Mouse (Mus musculus): ENCODE data around the gene Tspoap1. TPM values are rescaled to one million over a fixed set of nuclear protein-coding genes. Genes with fewer than 3 reads are reported as not detected.

Gene Tspoap1
- 0.09 and 0.26 TPM in 2 replicates for polyA plus RNA-seq (2014; fragmentation: Nextera tagmentation; extraction: Ambion mirVana)

DNA sequence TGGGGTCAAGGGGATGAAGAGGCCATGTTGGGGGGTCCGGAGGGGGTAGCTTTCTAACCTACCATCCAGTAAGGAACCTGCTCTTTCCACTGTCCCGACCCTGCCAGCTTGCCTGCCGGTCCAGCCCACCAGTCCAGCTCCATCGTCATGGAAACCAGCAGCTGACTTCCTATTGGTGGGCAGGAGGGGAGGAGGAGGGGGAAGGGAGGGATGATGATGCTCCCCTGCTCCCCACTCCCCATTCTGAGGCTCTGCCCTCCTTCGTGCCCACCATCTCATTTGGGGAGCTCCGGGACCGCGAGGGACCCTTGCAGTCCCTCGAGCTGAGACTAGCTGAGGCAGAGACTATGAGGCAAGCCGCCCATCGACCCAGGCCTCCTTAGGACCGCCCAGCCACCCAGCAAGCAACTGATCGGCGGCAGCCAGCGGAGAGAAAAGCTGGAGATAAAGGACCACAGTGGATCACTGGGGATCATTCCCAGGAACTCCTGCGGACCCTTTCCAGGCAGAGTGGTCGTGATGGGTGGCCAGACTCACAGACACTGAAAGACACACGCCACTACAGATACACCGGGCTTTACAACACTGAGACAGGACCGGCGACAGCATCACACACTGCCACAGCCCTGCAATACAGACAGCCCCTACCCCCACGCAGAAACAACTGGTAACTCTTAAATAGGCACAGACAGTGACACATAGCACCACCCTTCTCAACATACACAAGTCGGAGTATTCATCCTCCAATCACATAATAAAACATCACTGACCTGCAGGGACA lies at the start of gene Tspoap1:
TSS of gene Tspoap1 (plus strand) at position 241 of the 781 bp plus-strand sequence.
- no peak for ATAC-seq (ENCODE audit: insufficient number of reproducible peaks, insufficient read depth, low FRiP score, low read depth)

DNA sequence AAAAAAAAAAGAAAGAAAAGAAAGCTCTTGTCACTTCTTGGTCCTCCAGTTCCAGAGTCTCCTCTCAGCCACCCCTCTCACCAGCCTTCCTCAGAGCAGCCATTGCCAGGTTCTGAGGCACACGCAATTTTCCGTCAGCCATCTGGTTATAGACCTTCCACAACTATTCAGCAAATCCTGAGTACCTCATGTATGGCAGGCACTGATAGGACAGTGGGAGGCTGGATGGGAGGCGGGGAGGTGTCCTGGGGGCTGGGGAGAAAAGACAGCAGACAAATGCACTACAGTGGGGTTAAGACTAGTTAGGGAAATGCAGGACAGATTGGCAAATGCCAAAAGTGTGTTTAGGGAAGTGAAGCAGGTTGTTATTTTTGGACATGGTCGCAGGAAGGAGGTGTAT lies 48.2 kb upstream of the Tspoap1 start:
- peaks cover 6 to 8% of the 10 kb centered on the region in 2 experiments for H3K4me1 ChIP-seq (ENCODE audit: control insufficient read depth in 2 of 2, insufficient read depth in 2 of 2, low read length in 2 of 2)
- no peak overlapping the region for H3K27ac ChIP-seq (replicated peaks in 1 of 2; ENCODE audit: control insufficient read depth in 1 of 2, insufficient read depth in 1 of 2, low read depth in 2 of 2, low read length in 2 of 2)
- no peaks in the 10 kb centered on the region for H3K36me3 ChIP-seq (ENCODE audit: control insufficient read depth, insufficient read depth, low read length)
- H3K9ac ChIP-seq (ENCODE audit: low read length), result no peak overlapping the region
- no peak for ATAC-seq (ENCODE audit: insufficient number of reproducible peaks, insufficient read depth, low FRiP score, low read depth)
- peaks cover 13% of the 10 kb centered on the region for H3K27me3 ChIP-seq (ENCODE audit: control insufficient read depth, insufficient read depth, low read length)
- H3K9me3 ChIP-seq (ENCODE audit: control insufficient read depth, low read length), result no peaks in the 10 kb centered on the region
- no peak overlapping the region for H3K4me2 ChIP-seq (ENCODE audit: low read length)
- WGBS, result 49% methylated on average over 4 of the region's 4 CpGs
- H3K4me3 ChIP-seq (ENCODE audit: control insufficient read depth in 1 of 2, insufficient read depth in 1 of 2, low read depth in 1 of 2, low read length in 2 of 2), result no peak overlapping the region

More for the DNA sequence above, at the start of gene Tspoap1:
- Histone ChIP-seq H3K4me1 (ENCODE audit: control insufficient read depth in 2 of 2, insufficient read depth in 2 of 2, low read length in 2 of 2) (peaks cover 6 to 15% of the 10 kb centered on the region in 2 experiments; a peak in 3 of 4 replicates), H3K27ac (replicated peaks in 1 of 2; ENCODE audit: control insufficient read depth in 1 of 2, insufficient read depth in 1 of 2, low read depth in 2 of 2, low read length in 2 of 2) (no peak within 1 kb of the TSS), H3K4me3 (ENCODE audit: control insufficient read depth in 1 of 2, insufficient read depth in 1 of 2, low read depth in 1 of 2, low read length in 2 of 2) (no peak within 1 kb of the TSS), H3K9me3 (ENCODE audit: control insufficient read depth, low read length) (no peaks in the 10 kb centered on the region), H3K36me3 (ENCODE audit: control insufficient read depth, insufficient read depth, low read length) (no peaks in the 10 kb centered on the region), H3K27me3 (ENCODE audit: control insufficient read depth, insufficient read depth, low read length) (peaks cover 67% of the 10 kb centered on the region), H3K9ac (ENCODE audit: low read length) (no peak within 1 kb of the TSS), H3K4me2 (ENCODE audit: low read length) (no peak within 1 kb of the TSS)
- WGBS, result 11% methylated on average over 23 of the region's 23 CpGs

DNA sequence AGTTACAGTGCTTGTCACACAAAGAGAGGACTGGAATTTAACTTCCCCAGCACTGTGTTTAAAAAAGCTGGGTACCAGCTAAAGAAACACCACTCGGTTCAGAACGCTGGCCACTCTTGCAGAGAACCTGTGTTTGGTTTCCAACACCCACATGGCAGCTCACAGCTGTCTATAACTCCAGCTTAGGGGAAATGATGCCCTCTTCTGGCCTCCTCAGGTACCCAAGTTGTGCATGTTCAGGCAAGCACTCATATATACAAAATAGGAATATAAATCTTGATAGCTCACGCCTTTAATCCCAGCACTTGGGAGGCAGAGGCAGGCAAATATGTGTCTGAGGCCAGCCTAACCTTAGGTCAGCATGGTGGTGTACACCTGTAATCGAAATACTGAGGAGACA lies 44.3 kb upstream of the Tspoap1 start:
- H3K27me3 ChIP-seq (ENCODE audit: control insufficient read depth, insufficient read depth, low read length), result peaks cover 2% of the 10 kb centered on the region
- no peak overlapping the region for H3K4me2 ChIP-seq (ENCODE audit: low read length)
- H3K27ac ChIP-seq (replicated peaks in 1 of 2; ENCODE audit: control insufficient read depth in 1 of 2, insufficient read depth in 1 of 2, low read depth in 2 of 2, low read length in 2 of 2), result no peak overlapping the region
- no peaks in the 10 kb centered on the region for H3K4me1 ChIP-seq (ENCODE audit: control insufficient read depth in 2 of 2, insufficient read depth in 2 of 2, low read length in 2 of 2)
- H3K9ac ChIP-seq (ENCODE audit: low read length), result no peak overlapping the region
- H3K9me3 ChIP-seq (ENCODE audit: control insufficient read depth, low read length), result no peaks in the 10 kb centered on the region
- ATAC-seq (ENCODE audit: insufficient number of reproducible peaks, insufficient read depth, low FRiP score, low read depth), result no peak
- no peaks in the 10 kb centered on the region for H3K36me3 ChIP-seq (ENCODE audit: control insufficient read depth, insufficient read depth, low read length)
- 82% methylated on average over 4 of the region's 4 CpGs for WGBS
- H3K4me3 ChIP-seq (ENCODE audit: control insufficient read depth in 1 of 2, insufficient read depth in 1 of 2, low read depth in 1 of 2, low read length in 2 of 2), result no peak overlapping the region

DNA sequence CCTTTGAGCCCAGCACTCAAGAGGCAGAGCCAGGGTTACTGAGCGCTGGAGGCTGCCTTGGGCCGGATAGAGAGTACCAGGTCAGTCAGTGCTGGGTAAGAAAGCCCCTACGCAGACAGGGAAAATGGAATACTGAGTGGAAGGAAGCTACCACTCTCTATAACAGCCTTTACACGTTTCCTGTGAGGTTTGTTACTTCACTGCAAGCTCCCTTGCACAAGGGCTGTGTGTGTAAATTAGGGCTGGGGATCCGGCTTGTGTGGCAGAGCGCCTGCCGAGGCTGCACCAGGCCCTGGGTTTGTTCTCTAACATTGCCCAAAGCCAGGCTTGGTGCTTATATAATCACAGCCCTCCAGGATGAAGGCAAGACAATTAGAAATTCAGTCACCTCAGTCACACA lies 40.8 kb upstream of the Tspoap1 start:
- no peak overlapping the region for H3K4me2 ChIP-seq (ENCODE audit: low read length)
- H3K36me3 ChIP-seq (ENCODE audit: control insufficient read depth, insufficient read depth, low read length), result no peaks in the 10 kb centered on the region
- H3K9ac ChIP-seq (ENCODE audit: low read length), result no peak overlapping the region
- H3K27me3 ChIP-seq (ENCODE audit: control insufficient read depth, insufficient read depth, low read length), result no peaks in the 10 kb centered on the region
- H3K9me3 ChIP-seq (ENCODE audit: control insufficient read depth, low read length), result no peaks in the 10 kb centered on the region
- H3K4me3 ChIP-seq (ENCODE audit: control insufficient read depth in 1 of 2, insufficient read depth in 1 of 2, low read depth in 1 of 2, low read length in 2 of 2), result no peak overlapping the region
- 74% methylated on average over 7 of the region's 7 CpGs for WGBS
- peaks cover 0 to 2% of the 10 kb centered on the region in 2 experiments; a peak in 1 of 4 replicates for H3K4me1 ChIP-seq (ENCODE audit: control insufficient read depth in 2 of 2, insufficient read depth in 2 of 2, low read length in 2 of 2)
- no peak overlapping the region for H3K27ac ChIP-seq (replicated peaks in 1 of 2; ENCODE audit: control insufficient read depth in 1 of 2, insufficient read depth in 1 of 2, low read depth in 2 of 2, low read length in 2 of 2)
- no peak for ATAC-seq (ENCODE audit: insufficient number of reproducible peaks, insufficient read depth, low FRiP score, low read depth)

DNA sequence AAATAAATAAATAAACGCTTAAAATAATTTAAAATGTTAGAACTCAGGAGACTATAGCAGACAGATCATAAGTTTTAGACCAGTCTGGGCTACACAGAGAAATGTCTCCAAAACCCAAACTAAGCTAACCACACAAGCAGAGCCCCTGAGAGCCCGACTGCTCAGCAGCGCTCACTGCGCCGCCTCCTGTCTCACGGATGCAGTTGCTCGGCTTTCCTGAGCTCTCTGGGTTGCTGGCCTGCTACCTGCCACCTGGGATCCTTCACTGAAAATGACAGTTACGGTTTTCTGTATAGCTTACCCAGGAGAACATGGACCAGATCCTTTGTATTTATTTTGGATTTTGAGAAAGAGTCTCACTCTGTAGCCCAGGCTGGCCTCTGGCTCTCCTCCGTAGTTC lies 40.0 kb upstream of the Tspoap1 start:
- no peak for ATAC-seq (ENCODE audit: insufficient number of reproducible peaks, insufficient read depth, low FRiP score, low read depth)
- H3K9me3 ChIP-seq (ENCODE audit: control insufficient read depth, low read length), result no peaks in the 10 kb centered on the region
- no peaks in the 10 kb centered on the region for H3K36me3 ChIP-seq (ENCODE audit: control insufficient read depth, insufficient read depth, low read length)
- H3K27ac ChIP-seq (replicated peaks in 1 of 2; ENCODE audit: control insufficient read depth in 1 of 2, insufficient read depth in 1 of 2, low read depth in 2 of 2, low read length in 2 of 2), result no peak overlapping the region
- 46% methylated on average over 9 of the region's 9 CpGs for WGBS
- H3K4me1 ChIP-seq (ENCODE audit: control insufficient read depth in 2 of 2, insufficient read depth in 2 of 2, low read length in 2 of 2), result peaks cover under 1 to 2% of the 10 kb centered on the region in 2 experiments; a peak in 3 of 4 replicates
- H3K4me3 ChIP-seq (ENCODE audit: control insufficient read depth in 1 of 2, insufficient read depth in 1 of 2, low read depth in 1 of 2, low read length in 2 of 2), result no peak overlapping the region
- no peaks in the 10 kb centered on the region for H3K27me3 ChIP-seq (ENCODE audit: control insufficient read depth, insufficient read depth, low read length)
- no peak overlapping the region for H3K4me2 ChIP-seq (ENCODE audit: low read length)
- H3K9ac ChIP-seq (ENCODE audit: low read length), result no peak overlapping the region

DNA sequence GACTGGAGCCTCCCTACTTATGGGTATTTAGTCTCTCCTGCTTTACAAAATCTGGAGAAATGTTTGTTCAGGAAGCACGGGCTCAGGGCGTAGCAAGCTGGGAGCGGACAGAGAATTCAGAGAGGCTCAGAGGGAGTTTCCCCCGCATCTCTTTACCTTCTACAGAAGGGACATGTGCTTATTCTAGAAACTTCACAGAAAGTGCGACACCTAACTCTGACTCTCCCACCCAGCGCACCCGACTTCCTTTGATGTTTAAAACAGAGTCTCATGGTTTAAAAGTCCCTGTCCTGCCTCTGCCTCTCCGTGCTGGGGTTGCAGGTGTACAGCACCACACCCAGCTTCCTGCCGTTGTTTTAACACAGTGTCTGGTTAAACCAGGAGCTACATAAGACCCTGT lies 39.5 kb upstream of the Tspoap1 start:
- WGBS, result 72% methylated on average over 9 of the region's 9 CpGs
- Histone ChIP-seq H3K9ac (ENCODE audit: low read length) (no peak overlapping the region), H3K4me3 (ENCODE audit: control insufficient read depth in 1 of 2, insufficient read depth in 1 of 2, low read depth in 1 of 2, low read length in 2 of 2) (no peak overlapping the region), H3K4me1 (ENCODE audit: control insufficient read depth in 2 of 2, insufficient read depth in 2 of 2, low read length in 2 of 2) (peaks cover 6 to 7% of the 10 kb centered on the region in 2 experiments), H3K36me3 (ENCODE audit: control insufficient read depth, insufficient read depth, low read length) (no peaks in the 10 kb centered on the region), H3K9me3 (ENCODE audit: control insufficient read depth, low read length) (no peaks in the 10 kb centered on the region), H3K27me3 (ENCODE audit: control insufficient read depth, insufficient read depth, low read length) (no peaks in the 10 kb centered on the region), H3K4me2 (ENCODE audit: low read length) (no peak overlapping the region), H3K27ac (replicated peaks in 1 of 2; ENCODE audit: control insufficient read depth in 1 of 2, insufficient read depth in 1 of 2, low read depth in 2 of 2, low read length in 2 of 2) (no peak overlapping the region)
- no peak for ATAC-seq (ENCODE audit: insufficient number of reproducible peaks, insufficient read depth, low FRiP score, low read depth)

DNA sequence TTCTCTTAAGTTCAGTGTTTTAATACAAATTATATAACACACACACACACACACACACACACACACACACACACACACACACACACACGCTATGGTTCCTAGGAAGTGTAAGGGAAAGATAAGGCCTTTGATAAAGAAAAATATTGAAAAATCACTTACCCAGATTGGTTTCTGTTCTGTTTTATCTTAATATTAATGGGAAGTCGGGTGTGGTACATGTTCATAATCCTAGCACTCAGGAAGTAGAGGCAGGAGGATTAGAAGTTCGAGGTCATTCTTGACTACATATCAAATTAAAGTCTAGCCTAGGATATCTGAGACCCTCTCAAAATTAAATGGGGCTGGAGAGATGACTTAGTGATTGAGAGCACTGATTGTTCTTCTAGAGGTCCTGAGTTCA lies 38.2 kb upstream of the Tspoap1 start:
- Histone ChIP-seq H3K9ac (ENCODE audit: low read length) (no peak overlapping the region), H3K27me3 (ENCODE audit: control insufficient read depth, insufficient read depth, low read length) (no peaks in the 10 kb centered on the region), H3K9me3 (ENCODE audit: control insufficient read depth, low read length) (no peaks in the 10 kb centered on the region), H3K4me2 (ENCODE audit: low read length) (no peak overlapping the region), H3K4me3 (ENCODE audit: control insufficient read depth in 1 of 2, insufficient read depth in 1 of 2, low read depth in 1 of 2, low read length in 2 of 2) (no peak overlapping the region), H3K4me1 (ENCODE audit: control insufficient read depth in 2 of 2, insufficient read depth in 2 of 2, low read length in 2 of 2) (peaks cover 17 to 21% of the 10 kb centered on the region in 2 experiments), H3K36me3 (ENCODE audit: control insufficient read depth, insufficient read depth, low read length) (no peaks in the 10 kb centered on the region), H3K27ac (replicated peaks in 1 of 2; ENCODE audit: control insufficient read depth in 1 of 2, insufficient read depth in 1 of 2, low read depth in 2 of 2, low read length in 2 of 2) (no peak overlapping the region)
- ATAC-seq (ENCODE audit: insufficient number of reproducible peaks, insufficient read depth, low FRiP score, low read depth), result no peak
- 78% methylated on average over 3 of the region's 3 CpGs for WGBS

DNA sequence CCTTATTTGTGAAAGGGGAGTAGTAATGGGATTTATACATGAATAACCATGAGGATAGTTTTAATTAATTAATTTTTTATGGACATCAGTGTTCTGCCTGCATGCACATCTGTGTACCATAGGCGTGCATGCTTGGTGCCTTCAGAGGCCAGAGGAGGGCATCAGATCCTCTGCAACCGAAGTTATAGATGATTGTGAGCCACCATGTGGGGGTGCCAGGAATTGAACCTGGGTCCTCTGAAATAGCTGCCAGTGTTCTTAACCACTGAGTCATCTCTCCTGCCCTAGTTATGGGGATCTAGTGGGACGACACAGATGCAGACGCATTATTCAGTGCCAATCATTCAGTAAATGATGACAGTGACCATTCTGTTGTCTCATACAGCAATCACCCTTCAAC lies 37.5 kb upstream of the Tspoap1 start:
- no peak overlapping the region for H3K4me3 ChIP-seq (ENCODE audit: control insufficient read depth in 1 of 2, insufficient read depth in 1 of 2, low read depth in 1 of 2, low read length in 2 of 2)
- H3K9me3 ChIP-seq (ENCODE audit: control insufficient read depth, low read length), result no peaks in the 10 kb centered on the region
- no peak overlapping the region for H3K4me2 ChIP-seq (ENCODE audit: low read length)
- no peaks in the 10 kb centered on the region for H3K36me3 ChIP-seq (ENCODE audit: control insufficient read depth, insufficient read depth, low read length)
- no peak overlapping the region for H3K27ac ChIP-seq (replicated peaks in 1 of 2; ENCODE audit: control insufficient read depth in 1 of 2, insufficient read depth in 1 of 2, low read depth in 2 of 2, low read length in 2 of 2)
- H3K4me1 ChIP-seq (ENCODE audit: control insufficient read depth in 2 of 2, insufficient read depth in 2 of 2, low read length in 2 of 2), result peaks cover 17 to 21% of the 10 kb centered on the region in 2 experiments
- no peaks in the 10 kb centered on the region for H3K27me3 ChIP-seq (ENCODE audit: control insufficient read depth, insufficient read depth, low read length)
- WGBS, result 88% methylated on average over 4 of the region's 4 CpGs
- H3K9ac ChIP-seq (ENCODE audit: low read length), result no peak overlapping the region
- ATAC-seq (ENCODE audit: insufficient number of reproducible peaks, insufficient read depth, low FRiP score, low read depth), result no peak
